Mouse (Mus musculus): ENCODE measurements at regions not wholly inside any gene's neighbourhood (a gene's known extent, or its start where the extent isn't known, plus 50 kb on each side); places are given as distances from the start of the nearest gene placed in this dataset.

DNA sequence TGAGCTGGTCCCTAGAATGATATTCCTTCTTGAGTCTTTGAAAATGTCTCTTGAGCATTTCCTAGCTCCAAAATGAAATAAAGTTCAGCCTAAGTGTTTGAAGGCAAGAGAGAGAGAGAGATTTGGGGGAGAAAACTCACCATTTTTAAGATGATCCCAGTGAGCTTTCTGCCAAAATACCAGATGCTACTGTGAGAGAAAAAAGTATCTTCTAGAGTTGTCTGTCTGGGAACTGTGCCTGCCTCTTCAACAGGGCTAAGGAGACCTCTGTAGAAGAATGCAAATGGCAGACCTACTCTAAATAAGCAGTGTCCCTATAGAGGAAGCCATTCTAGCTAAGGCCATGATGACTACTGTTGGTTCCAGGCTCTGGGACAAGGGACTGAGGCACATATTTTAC lies 285.6 kb upstream of the Prickle1 start:
- Histone ChIP-seq H3K9me3 (replicated peaks) (no peaks in the 10 kb centered on the region), H3K27ac (no peak overlapping the region), H3K4me3 (no peak overlapping the region), H3K4me1 (peaks cover 27% of the 10 kb centered on the region), H3K36me3 (no peaks in the 10 kb centered on the region), H3K27me3 (ENCODE audit: low read depth, poor library complexity, severe bottlenecking) (no peaks in the 10 kb centered on the region)
- DNase-seq (ENCODE audit: low spot score) = no peak

DNA sequence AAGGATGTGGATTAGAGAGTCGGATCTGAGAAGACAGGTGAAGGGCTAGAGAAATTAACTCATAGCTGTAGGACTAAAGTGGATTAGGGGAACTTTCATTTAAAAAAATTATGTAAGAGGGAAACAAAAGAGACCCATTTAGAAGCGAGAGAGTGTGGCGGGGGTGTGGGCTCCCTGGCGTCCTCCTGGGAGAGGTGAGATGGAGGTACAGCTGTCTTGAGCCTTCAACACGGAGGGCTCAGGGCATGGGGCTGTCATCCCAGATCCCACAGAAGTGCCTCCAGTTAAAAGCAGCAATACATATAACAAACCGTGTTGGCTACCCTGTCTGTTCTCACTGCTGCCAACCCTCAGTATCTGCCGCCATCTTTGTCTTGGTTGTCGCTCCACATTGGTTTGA lies 284.6 kb upstream of the Prickle1 start:
- Histone ChIP-seq H3K9me3 (replicated peaks) (no peaks in the 10 kb centered on the region), H3K36me3 (no peaks in the 10 kb centered on the region), H3K4me1 (peaks cover 27% of the 10 kb centered on the region), H3K27ac (no peak overlapping the region), H3K27me3 (ENCODE audit: low read depth, poor library complexity, severe bottlenecking) (no peaks in the 10 kb centered on the region), H3K4me3 (no peak overlapping the region)
- DNase-seq (ENCODE audit: low spot score) = no peak
- 91% methylated on average over 8 of the region's 8 CpGs for WGBS

DNA sequence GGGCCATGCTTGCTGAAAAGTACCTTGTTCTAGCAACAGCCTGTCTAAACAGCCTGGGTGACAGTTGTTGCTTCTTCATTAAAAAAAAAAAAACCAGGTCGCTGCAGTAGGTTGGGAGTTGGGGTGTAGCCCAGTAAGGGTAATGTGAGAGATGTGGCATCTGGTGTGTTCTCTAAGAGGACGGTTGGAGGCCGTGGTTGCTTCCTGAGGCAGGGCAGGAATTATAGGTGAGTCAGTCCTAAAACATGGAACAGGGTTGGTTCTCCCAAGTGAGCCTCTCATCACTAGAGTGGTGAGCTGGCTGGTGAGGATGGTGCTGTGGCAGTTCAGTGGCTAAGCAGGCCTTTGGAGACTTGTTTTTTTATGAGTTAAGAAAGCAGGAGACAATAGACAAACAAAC lies 283.3 kb upstream of the Prickle1 start:
- Histone ChIP-seq H3K27ac (peak overlapping the region; percentile 71; the same call in 1 of the 2 replicates), H3K27me3 (ENCODE audit: low read depth, poor library complexity, severe bottlenecking) (no peaks in the 10 kb centered on the region), H3K4me1 (peaks cover 27% of the 10 kb centered on the region), H3K36me3 (no peaks in the 10 kb centered on the region), H3K9me3 (replicated peaks) (no peaks in the 10 kb centered on the region), H3K4me3 (no peak overlapping the region)
- 73% methylated on average over 3 of the region's 3 CpGs for WGBS
- DNase-seq (ENCODE audit: low spot score) = no peak

DNA sequence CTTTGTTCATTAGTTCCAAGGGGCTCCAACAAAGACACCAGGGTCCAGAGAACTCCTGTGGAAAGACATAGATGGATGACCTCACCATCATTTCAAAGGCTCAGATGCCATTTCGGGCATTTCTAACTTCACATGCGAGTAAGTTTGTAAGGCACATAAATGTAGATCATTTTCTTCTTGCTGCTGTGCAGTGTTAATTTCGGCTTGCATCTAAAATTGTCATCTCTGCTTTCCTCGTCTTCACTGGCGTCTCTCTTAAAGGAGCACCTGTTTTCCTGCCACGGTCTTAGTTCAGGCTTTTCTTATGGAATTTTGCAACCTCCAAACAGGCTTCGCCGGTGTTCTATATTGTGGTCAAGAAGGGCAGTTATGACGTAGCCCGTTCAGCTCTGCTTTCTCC lies 280.6 kb upstream of the Prickle1 start:
- Histone ChIP-seq H3K9me3 (replicated peaks) (no peaks in the 10 kb centered on the region), H3K4me1 (peaks cover 27% of the 10 kb centered on the region), H3K4me3 (no peak overlapping the region), H3K27me3 (ENCODE audit: low read depth, poor library complexity, severe bottlenecking) (no peaks in the 10 kb centered on the region), H3K27ac (no peak overlapping the region), H3K36me3 (no peaks in the 10 kb centered on the region)
- DNase-seq (ENCODE audit: low spot score) = no peak
- 90% methylated on average over 10 of the region's 10 CpGs for WGBS

DNA sequence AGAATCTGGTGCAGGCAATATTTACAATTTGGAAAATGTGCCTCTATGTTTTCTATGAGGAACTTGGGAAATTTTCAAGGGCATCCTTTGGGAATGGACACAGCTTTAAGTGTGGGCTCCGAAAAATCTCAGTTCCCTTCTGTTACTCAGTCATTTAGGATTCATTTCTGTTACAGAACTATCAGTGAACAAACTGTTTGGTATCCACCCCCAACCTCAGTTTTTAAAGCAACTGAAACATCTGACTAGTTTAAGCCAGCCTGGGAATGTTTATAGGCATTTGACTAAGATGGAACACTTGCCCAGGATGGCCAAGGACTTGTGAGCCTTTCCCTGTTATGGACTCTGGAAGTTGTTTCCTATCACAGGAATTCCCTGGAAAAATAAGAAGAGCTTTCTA lies 280.0 kb upstream of the Prickle1 start:
- Histone ChIP-seq H3K36me3 (no peaks in the 10 kb centered on the region), H3K9me3 (replicated peaks) (no peaks in the 10 kb centered on the region), H3K4me3 (no peak overlapping the region), H3K27ac (no peak overlapping the region), H3K4me1 (peaks cover 27% of the 10 kb centered on the region), H3K27me3 (ENCODE audit: low read depth, poor library complexity, severe bottlenecking) (no peaks in the 10 kb centered on the region)
- no peak for DNase-seq (ENCODE audit: low spot score)
- WGBS = 83% methylated on average over 1 of the region's 1 CpGs

DNA sequence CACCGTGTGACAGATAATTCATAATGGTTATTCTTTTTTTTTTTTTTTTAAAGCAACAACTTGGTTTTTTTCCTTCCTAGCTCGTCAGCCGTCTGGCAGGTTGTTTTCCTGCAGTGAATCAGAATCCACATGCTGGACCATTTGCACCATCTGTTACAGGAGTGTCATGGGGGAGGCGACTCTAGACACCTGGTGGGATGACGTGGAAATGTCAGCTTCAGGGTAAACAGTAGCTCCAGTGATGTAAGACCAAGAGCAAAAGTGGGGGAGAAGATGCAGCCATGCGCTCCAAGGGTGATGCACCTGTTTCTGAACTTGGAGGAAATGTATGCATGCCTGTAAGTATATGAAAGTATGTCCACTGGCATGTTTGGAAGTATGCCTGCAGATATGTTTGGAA lies 278.5 kb upstream of the Prickle1 start:
- H3K9me3 ChIP-seq (replicated peaks) = no peaks in the 10 kb centered on the region
- H3K36me3 ChIP-seq = no peaks in the 10 kb centered on the region
- peaks cover 18% of the 10 kb centered on the region for H3K4me1 ChIP-seq
- WGBS = 82% methylated on average over 6 of the region's 6 CpGs
- DNase-seq (ENCODE audit: low spot score) = no peak
- H3K27ac ChIP-seq = no peak overlapping the region
- no peaks in the 10 kb centered on the region for H3K27me3 ChIP-seq (ENCODE audit: low read depth, poor library complexity, severe bottlenecking)
- no peak overlapping the region for H3K4me3 ChIP-seq

DNA sequence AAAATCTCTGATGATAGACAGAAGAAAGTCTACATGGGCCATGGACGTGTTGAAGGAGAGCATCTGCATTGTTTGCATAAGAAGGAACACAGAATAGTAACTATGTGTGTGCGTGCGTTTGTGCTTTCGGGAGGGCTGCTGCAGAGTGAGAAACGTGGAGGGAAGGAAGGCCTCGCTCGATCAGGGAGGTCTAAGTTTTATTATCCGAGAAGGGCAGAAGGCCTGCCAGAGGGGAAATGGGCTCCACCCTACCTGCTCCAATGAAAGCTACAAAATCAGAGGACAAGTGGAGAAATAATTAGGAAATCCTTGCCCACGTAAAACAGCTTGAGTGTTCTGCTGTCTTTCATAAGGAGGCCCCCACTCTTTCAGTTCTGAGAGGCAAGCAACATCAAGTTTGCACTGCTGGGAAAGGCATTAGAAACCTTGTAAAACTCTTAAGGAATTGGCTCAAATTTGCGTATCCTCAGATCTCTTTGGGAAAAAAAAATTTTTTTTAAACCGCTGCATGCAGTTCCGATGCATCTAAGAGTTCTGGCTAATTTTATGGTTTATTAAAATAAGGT lies 261.7 kb upstream of the Prickle1 start:
- Histone ChIP-seq H3K4me3 (no peak overlapping the region), H3K27me3 (ENCODE audit: low read depth, poor library complexity, severe bottlenecking) (no peaks in the 10 kb centered on the region), H3K9me3 (replicated peaks) (no peaks in the 10 kb centered on the region), H3K27ac (peak overlapping the region; percentile 61; the same call in 1 of the 2 replicates), H3K36me3 (no peaks in the 10 kb centered on the region), H3K4me1 (peaks cover 23% of the 10 kb centered on the region)
- DNase-seq (ENCODE audit: low spot score) = no peak
- WGBS = 80% methylated on average over 12 of the region's 12 CpGs

DNA sequence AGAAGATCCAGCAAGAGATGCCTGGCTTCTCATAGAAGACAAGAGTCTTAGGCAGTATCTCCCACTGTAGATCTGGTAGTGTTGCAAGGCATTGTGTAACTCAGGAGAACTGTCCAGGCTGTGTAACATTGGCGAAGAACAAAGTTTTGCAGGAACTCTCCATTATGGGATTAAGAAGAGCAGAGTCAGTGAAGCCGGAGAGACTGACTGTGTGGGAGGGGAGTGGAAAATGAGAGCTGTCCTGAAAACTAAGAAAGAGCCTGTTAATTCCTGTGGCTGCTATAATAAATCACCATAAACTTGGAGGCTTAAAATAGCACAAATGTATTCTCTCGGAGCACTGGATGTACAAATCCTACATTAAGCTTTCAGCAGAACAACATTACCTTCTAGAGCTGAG lies 257.5 kb upstream of the Prickle1 start:
- H3K27me3 ChIP-seq (ENCODE audit: low read depth, poor library complexity, severe bottlenecking) = no peaks in the 10 kb centered on the region
- no peaks in the 10 kb centered on the region for H3K9me3 ChIP-seq (replicated peaks)
- 78% methylated on average over 3 of the region's 3 CpGs for WGBS
- no peak overlapping the region for H3K4me3 ChIP-seq
- H3K4me1 ChIP-seq = peaks cover 26% of the 10 kb centered on the region
- no peak for DNase-seq (ENCODE audit: low spot score)
- no peak overlapping the region for H3K27ac ChIP-seq
- H3K36me3 ChIP-seq = no peaks in the 10 kb centered on the region

DNA sequence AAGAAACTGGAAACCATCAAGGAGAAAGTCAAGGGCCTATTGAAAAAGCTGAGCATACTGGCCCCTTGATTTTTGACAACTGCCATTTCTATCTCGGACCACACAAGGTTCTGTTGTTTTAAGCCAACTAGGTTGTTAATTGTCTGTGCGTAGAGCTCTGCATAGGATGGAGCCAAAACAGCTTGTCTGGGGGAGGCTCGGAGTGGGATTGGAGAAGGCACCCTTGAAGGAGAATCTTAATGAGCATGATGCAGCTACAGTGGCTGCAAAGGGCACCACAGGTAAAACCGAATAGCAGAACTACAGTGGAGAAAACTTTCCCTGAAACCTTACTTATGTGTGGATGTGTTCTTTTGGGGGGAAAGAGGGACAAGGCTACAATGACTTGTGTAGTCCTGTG lies 256.4 kb upstream of the Prickle1 start:
- DNase-seq (ENCODE audit: low spot score) = no peak
- Histone ChIP-seq H3K27ac (no peak overlapping the region), H3K4me1 (peaks cover 18% of the 10 kb centered on the region), H3K4me3 (no peak overlapping the region), H3K36me3 (no peaks in the 10 kb centered on the region), H3K9me3 (replicated peaks) (no peaks in the 10 kb centered on the region), H3K27me3 (ENCODE audit: low read depth, poor library complexity, severe bottlenecking) (no peaks in the 10 kb centered on the region)
- 97% methylated on average over 4 of the region's 4 CpGs for WGBS

DNA sequence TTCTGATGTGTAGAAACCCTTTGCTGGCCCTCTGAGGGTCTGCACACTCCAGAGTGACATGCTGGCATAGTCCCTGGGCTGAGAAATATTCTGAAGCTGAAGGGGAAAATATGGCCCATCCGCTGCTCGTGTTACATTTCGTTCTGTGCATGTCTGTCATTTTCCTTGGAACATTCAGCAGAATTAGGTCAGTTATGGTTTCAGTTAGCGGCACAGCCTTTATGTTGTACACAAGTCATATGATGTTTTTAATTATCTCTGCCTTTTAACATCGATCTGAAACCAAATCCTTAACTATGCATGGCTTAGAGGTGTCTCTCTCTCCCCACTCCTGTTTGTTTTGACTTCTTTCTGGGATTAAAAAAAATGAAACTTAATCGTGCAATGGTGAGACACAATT lies 254.7 kb upstream of the Prickle1 start:
- Histone ChIP-seq H3K9me3 (replicated peaks) (no peaks in the 10 kb centered on the region), H3K4me1 (peaks cover 15% of the 10 kb centered on the region), H3K36me3 (no peaks in the 10 kb centered on the region), H3K27me3 (ENCODE audit: low read depth, poor library complexity, severe bottlenecking) (no peaks in the 10 kb centered on the region), H3K4me3 (no peak overlapping the region), H3K27ac (peak overlapping the region; percentile 68; the same call in 1 of the 2 replicates)
- WGBS = 50% methylated on average over 6 of the region's 6 CpGs
- DNase-seq (ENCODE audit: low spot score) = no peak

DNA sequence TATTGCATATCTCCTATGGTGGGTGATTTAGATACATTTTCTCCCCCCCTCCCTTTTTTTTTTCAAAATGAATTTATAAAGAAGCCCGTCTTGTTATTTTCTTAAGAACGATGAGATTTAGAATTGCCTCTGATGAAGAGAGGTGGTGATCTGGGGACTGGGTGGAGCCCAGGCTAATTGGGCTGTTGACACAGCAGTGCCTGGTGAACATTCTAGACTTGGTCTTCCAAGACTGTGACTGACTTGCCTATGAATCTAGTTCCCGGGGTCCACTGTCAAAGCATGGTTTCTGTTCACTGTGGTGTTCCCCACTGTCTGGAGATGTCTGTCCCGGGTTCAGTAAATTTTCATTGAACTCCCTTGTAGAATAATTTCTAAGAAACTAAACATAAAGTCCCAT lies 253.1 kb upstream of the Prickle1 start:
- 89% methylated on average over 4 of the region's 4 CpGs for WGBS
- no peaks in the 10 kb centered on the region for H3K9me3 ChIP-seq (replicated peaks)
- H3K27ac ChIP-seq = no peak overlapping the region
- DNase-seq (ENCODE audit: low spot score) = no peak
- H3K4me3 ChIP-seq = no peak overlapping the region
- no peaks in the 10 kb centered on the region for H3K27me3 ChIP-seq (ENCODE audit: low read depth, poor library complexity, severe bottlenecking)
- H3K4me1 ChIP-seq = peaks cover 15% of the 10 kb centered on the region
- H3K36me3 ChIP-seq = no peaks in the 10 kb centered on the region

DNA sequence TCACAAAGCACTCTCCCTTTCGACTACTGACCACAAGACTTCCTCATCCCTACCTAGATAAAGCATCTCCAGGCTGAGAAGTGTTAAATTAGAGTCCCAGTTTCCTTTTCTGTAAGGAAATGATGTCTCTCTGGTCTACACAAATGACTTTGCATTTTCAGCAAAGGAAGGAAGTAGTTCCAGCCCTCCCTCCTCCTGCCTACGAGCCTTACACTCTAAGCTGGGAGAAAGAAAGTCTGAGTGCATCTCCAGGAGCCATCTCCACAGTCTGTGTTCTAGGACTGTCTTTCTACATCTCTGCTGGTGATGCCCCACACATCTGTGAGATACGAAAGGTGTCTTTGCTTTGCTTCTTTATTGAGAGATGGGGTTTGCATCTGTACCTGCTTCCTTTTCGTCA lies 251.1 kb upstream of the Prickle1 start:
- no peaks in the 10 kb centered on the region for H3K27me3 ChIP-seq (ENCODE audit: low read depth, poor library complexity, severe bottlenecking)
- H3K4me1 ChIP-seq = peaks cover 15% of the 10 kb centered on the region
- H3K9me3 ChIP-seq (replicated peaks) = no peaks in the 10 kb centered on the region
- H3K36me3 ChIP-seq = no peaks in the 10 kb centered on the region
- no peak for DNase-seq (ENCODE audit: low spot score)
- 86% methylated on average over 4 of the region's 4 CpGs for WGBS
- no peak overlapping the region for H3K27ac ChIP-seq
- no peak overlapping the region for H3K4me3 ChIP-seq

DNA sequence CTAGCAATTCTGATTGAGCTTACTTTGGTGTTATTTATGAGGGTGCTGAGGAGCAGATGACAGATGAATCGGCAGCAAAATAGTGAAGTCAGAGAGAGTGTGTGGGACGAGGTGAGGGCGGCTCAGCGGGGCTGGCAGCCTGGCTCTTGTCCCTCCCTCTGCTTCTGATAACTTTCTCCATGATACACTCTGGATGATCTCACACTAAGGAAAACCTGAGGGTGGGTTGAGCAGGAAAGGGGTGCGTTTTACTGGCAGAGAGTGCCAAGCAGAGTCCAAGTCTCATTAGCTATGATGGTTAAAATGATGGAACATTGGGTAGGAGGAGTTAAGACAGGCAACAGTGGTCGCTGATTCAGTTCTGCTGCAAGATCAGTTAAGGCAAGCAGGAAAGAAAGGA lies 250.1 kb upstream of the Prickle1 start:
- Histone ChIP-seq H3K4me3 (no peak overlapping the region), H3K27ac (no peak overlapping the region), H3K4me1 (peaks cover 11% of the 10 kb centered on the region), H3K9me3 (replicated peaks) (no peaks in the 10 kb centered on the region), H3K27me3 (ENCODE audit: low read depth, poor library complexity, severe bottlenecking) (no peaks in the 10 kb centered on the region), H3K36me3 (no peaks in the 10 kb centered on the region)
- 72% methylated on average over 6 of the region's 6 CpGs for WGBS
- DNase-seq (ENCODE audit: low spot score) = no peak

DNA sequence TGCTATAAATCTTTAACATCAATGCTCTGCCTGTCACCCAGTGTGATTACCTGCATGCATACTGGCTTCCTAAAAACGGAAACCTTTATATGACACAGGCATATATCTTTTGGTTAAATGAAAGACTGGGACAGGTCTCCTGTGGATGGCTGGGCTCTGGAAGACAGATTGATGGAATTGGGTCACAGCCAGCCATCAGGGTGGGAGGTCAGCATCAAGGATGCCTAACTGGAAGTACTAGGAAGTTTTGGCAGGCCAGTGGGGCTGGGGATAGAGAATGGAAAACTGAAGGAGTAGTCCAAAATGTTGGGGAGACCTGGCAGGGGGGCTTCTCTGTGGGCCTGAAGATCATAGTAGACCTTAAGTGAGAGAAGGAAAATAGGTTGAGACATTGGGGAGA lies 237.3 kb upstream of the Prickle1 start:
- WGBS = 51% methylated on average over 1 of the region's 1 CpGs
- DNase-seq (ENCODE audit: low spot score) = no peak
- H3K4me1 ChIP-seq = peaks cover 14% of the 10 kb centered on the region
- H3K36me3 ChIP-seq = no peaks in the 10 kb centered on the region
- H3K27me3 ChIP-seq (ENCODE audit: low read depth, poor library complexity, severe bottlenecking) = no peaks in the 10 kb centered on the region
- H3K27ac ChIP-seq = no peak overlapping the region
- H3K9me3 ChIP-seq (replicated peaks) = no peaks in the 10 kb centered on the region
- H3K4me3 ChIP-seq = no peak overlapping the region
